Mouse (Mus musculus): ENCODE results near the gene Sclt1. TPM values are rescaled to one million over a fixed set of nuclear protein-coding genes. Genes with fewer than 3 reads are reported as not detected.

Sclt1 gene
- total RNA-seq, 2 experiments from 2014 or later, result 15.5 to 16.2 TPM

GRCm38 (mm10) chr3:41589246-41589914, 152.9 kb downstream of the Sclt1 start:
- ATAC-seq (replicated peaks; ENCODE audit: low FRiP score, low TSS enrichment, poor library complexity, severe bottlenecking), result no peak

- ATAC-seq (replicated peaks; ENCODE audit: low FRiP score, low TSS enrichment, poor library complexity, severe bottlenecking), result no peak
These were observed 153.8 kb downstream of the Sclt1 start for GRCm38 (mm10) chr3:41588495-41588894.

- peak; percentile 74 for ATAC-seq (replicated peaks; ENCODE audit: low FRiP score, low TSS enrichment, poor library complexity, severe bottlenecking)
These were observed 154.7 kb downstream of the Sclt1 start for GRCm38 (mm10) chr3:41587588-41587987.

GRCm38 (mm10) chr3:41586917-41587316, 155.4 kb downstream of the Sclt1 start:
- ATAC-seq (replicated peaks; ENCODE audit: low FRiP score, low TSS enrichment, poor library complexity, severe bottlenecking), result no peak

GRCm38 (mm10) chr3:41586330-41586729, 156.0 kb downstream of the Sclt1 start:
- no peak for ATAC-seq (replicated peaks; ENCODE audit: low FRiP score, low TSS enrichment, poor library complexity, severe bottlenecking)

- no peak for ATAC-seq (replicated peaks; ENCODE audit: low FRiP score, low TSS enrichment, poor library complexity, severe bottlenecking)
These were observed 156.8 kb downstream of the Sclt1 start for GRCm38 (mm10) chr3:41585548-41585947.

- no peak for ATAC-seq (replicated peaks; ENCODE audit: low FRiP score, low TSS enrichment, poor library complexity, severe bottlenecking)
These were observed 158.7 kb downstream of the Sclt1 start for GRCm38 (mm10) chr3:41583621-41584020.

GRCm38 (mm10) chr3:41583092-41583491, 159.2 kb downstream of the Sclt1 start:
- no peak for ATAC-seq (replicated peaks; ENCODE audit: low FRiP score, low TSS enrichment, poor library complexity, severe bottlenecking)

GRCm38 (mm10) chr3:41582256-41582655, 160.1 kb downstream of the Sclt1 start:
- no peak for ATAC-seq (replicated peaks; ENCODE audit: low FRiP score, low TSS enrichment, poor library complexity, severe bottlenecking)

GRCm38 (mm10) chr3:41581436-41581835, 160.9 kb downstream of the Sclt1 start:
- ATAC-seq (replicated peaks; ENCODE audit: low FRiP score, low TSS enrichment, poor library complexity, severe bottlenecking), result no peak

GRCm38 (mm10) chr3:41580401-41581323, 161.7 kb downstream of the Sclt1 start:
- ATAC-seq (replicated peaks; ENCODE audit: low FRiP score, low TSS enrichment, poor library complexity, severe bottlenecking), result no peak

GRCm38 (mm10) chr3:41579873-41580272, 162.4 kb downstream of the Sclt1 start:
- no peak for ATAC-seq (replicated peaks; ENCODE audit: low FRiP score, low TSS enrichment, poor library complexity, severe bottlenecking)

- no peak for ATAC-seq (replicated peaks; ENCODE audit: low FRiP score, low TSS enrichment, poor library complexity, severe bottlenecking)
These were observed 165.1 kb downstream of the Sclt1 start for GRCm38 (mm10) chr3:41577240-41577639.

Other genes starting within 250 kb of the Sclt1 start
- 29.8 and 38.0 TPM in 2 replicates for gene Jade1, start 186.8 kb downstream of the Sclt1 start, total RNA-seq (2014; fragmentation: Nextera tagmentation)
- gene Jade1, start 186.8 kb downstream of the Sclt1 start, total RNA-seq (2017), result 36.1 and 36.3 TPM in 2 replicates
- gene D3Ertd751e, start 97 bp upstream of the Sclt1 start, total RNA-seq (2014; fragmentation: Nextera tagmentation), result 4.3 and 14.7 TPM in 2 replicates
- gene D3Ertd751e, start 97 bp upstream of the Sclt1 start, total RNA-seq (2017), result 17.4 and 19.8 TPM in 2 replicates